Mouse (Mus musculus): Measurements from ENCODE around the gene 4931428F04Rik. TPM values are rescaled to one million over a fixed set of nuclear protein-coding genes. Genes with fewer than 3 reads are reported as not detected.

4931428F04Rik gene
- total RNA-seq, 2 experiments from 2014 or later: 22.3 to 27.9 TPM

DNA sequence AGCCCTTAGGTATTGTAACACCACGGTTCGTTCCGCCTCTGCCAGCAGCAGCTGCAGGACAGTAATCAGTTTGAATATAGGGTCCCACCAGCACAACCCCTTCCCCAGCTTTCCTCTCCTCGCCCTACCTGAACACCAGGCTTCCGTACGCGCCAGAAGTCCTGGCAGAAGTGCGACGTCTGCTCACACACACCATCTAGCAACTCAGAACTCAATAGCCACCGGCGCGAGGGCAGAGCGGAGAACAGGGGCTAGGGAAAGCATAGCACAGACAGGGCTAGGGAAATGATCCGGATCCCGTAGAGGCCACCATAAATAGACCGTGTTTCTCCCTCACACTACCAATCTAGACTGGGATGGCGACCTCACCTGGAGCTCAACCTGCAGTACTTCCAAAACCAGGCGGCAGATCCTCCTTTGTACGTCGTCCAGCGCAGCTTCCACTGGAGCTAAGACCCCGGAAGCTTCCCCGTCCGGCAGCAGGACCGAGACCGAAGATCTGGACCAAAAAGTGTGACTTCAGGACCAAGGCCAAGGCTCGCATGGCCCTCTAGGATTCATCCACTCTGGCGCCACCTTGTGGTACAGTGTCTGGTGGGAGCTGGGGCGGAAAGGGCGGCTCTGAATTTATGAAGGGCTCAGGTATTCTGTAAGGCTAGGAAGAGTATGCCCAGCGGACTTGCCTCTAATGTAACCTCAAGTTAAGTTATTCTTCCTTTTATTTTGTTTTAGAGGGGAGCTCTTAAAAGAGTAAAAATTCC lies 1.1 kb upstream of the 4931428F04Rik start:
- peak; percentile 77 to 90 for DNase-seq (ENCODE audit: low spot score in 2 of 2)

DNA sequence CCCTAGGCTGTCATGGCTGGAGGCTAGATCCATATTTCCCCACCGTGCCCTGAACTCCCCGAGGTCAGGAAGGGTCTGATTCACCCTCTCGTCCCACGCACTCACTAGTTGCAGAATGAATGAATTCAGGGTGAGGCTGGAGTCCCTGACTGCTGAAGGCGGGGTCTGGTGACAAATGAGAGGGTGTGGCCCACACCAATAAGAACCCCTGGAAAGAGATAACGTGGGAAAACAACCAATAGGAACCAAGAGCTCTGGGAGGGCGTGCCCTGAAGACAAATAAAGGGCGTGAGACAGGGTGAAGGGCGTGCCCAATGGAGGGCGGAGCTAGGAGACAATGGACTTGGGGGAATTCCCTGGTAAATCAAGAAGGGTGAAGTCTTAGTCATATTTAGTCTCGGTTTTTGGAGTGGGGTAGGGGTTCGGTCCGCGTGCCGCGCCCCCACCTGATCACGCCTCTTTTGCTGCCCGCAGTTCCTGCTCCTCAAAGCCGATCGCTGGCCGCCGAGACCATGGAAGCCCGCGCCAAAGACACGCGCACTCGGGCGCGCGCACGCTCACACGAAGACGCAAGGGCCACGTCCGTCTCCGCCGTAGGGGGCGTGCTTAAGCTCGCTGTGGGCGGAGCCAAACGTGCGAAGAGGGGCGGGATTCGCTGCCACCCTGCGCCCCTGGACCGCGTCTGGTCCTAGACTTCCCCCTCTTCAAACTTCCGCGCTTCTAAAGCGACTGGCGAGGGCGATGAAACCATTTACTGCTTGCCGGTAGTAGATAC lies 519 bp downstream of the 4931428F04Rik start:
- peak; percentile 93 to 94 for DNase-seq (ENCODE audit: low spot score in 2 of 2)

GRCm38 (mm10) chr8:105288231-105288630 lies 1.4 kb downstream of the 4931428F04Rik start:
- DNase-seq (ENCODE audit: low spot score in 2 of 2): no peak

GRCm38 (mm10) chr8:105286907-105287306 lies 2.8 kb downstream of the 4931428F04Rik start:
- no peak for DNase-seq (ENCODE audit: low spot score in 2 of 2)

GRCm38 (mm10) chr8:105285514-105285913 lies 4.2 kb downstream of the 4931428F04Rik start:
- no peak for DNase-seq (ENCODE audit: low spot score in 2 of 2)

DNA sequence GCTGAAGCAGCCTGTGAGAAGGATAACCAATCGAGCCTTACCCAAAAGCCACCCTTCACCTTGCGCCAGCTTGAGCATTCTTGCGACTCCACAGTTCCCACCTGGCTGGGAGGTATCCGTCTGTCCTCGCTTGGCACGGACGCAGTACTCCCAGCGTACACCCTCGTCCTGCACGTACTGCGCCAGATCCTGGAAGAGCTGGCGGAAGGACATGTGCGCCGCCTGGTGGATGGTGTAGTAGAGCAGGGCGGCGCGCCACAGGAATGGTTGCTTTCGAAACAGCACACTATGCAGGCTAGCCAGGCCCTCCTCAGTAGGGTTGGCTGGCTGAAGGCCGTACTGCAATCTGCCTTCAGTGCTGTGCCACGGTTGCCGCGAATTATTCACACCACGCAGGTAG lies 6.6 kb downstream of the 4931428F04Rik start:
- DNase-seq (ENCODE audit: low spot score in 2 of 2): no peak

DNA sequence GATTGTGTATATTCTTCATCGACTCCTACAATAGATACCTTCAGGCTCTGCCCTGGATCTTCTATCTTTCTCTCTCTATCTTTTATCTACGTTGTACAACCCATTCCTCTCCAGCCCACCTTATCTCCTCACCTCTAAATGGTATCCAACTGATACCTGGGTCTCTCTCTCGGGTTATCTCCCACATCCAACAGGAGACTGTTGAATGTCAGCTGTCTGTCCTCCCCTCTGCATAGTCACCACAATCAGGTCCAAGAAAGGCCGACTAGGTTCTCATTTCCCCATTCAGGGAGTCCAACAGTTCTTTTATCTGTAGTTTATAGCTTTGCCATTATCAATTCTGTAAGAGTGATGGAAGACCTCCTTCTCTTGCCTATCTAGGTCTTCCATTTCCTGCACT lies 7.4 kb downstream of the 4931428F04Rik start:
- DNase-seq (ENCODE audit: low spot score in 2 of 2): no peak

GRCm38 (mm10) chr8:105281821-105282220 lies 7.8 kb downstream of the 4931428F04Rik start:
- no peak for DNase-seq (ENCODE audit: low spot score in 2 of 2)

GRCm38 (mm10) chr8:105280567-105280966 lies 9.1 kb downstream of the 4931428F04Rik start:
- no peak for DNase-seq (ENCODE audit: low spot score in 2 of 2)

GRCm38 (mm10) chr8:105278911-105279334 lies 10.7 kb downstream of the 4931428F04Rik start:
- DNase-seq (ENCODE audit: low spot score in 2 of 2): peak; percentile 81 to 88

DNA sequence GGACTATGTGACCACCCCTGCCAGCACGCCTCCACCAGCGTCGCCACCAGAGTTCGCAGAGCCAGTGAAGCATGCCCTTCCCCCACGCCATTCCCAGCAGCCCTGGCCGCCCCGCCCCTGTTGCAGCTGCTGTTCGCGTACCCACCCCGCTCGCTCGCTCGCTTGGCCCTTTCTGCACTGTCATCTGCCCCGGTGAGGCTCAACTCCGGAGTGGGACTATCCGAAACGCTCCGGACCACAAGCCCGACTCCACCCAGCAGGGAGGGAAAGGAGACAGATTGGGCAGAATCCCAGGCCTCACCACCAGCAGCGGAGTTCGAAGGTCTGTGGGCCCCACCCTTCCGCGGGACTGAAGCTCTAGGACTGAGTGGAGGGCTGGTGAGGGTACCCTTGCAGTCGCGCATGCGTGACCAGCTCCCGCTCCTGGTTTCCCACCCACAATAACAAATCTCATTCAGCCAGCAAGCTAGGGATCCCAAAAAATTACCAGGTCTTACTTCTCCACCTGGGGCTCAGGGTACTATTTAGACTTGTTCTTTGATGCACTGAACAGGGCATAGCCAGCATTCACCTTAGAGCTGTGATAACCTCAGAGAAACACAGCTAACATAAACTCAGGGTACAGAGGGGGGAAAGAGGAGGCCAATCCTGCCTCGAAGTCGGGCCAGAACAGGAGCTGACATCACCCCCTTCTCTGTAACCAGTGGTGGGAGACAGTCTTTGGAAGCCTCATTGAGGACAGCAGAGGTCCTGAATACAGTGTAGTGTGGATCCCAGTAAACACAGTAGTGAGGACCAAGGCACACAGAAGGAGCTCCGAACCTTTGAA lies 13.2 kb downstream of the 4931428F04Rik start:
- peak; percentile 64 to 68 for DNase-seq (ENCODE audit: low spot score in 2 of 2)

DNA sequence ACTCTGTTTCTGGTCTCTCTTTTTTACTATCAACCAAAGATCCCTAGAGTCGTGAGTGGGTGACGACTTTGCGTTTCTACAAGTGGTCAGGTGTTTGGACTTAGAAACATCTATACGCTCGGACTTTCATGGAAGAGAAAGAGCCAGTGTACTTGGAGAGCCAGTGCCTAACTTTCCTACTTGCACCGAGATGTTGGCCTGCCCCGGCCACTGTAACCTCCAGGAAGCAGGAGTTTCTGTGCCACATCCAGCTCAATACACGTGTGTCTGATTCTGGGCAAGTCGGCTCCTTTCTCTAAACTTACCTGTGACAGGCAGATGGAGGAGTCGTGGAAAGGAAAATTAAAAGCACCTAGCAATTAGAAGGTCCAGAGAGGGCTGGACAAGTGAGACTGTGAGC lies 13.8 kb downstream of the 4931428F04Rik start, which contains the start of gene Nol3:
TSS of gene Nol3 (plus strand) at position 301 of the 400 bp plus-strand sequence.
- no peak for DNase-seq (ENCODE audit: low spot score in 2 of 2)

DNA sequence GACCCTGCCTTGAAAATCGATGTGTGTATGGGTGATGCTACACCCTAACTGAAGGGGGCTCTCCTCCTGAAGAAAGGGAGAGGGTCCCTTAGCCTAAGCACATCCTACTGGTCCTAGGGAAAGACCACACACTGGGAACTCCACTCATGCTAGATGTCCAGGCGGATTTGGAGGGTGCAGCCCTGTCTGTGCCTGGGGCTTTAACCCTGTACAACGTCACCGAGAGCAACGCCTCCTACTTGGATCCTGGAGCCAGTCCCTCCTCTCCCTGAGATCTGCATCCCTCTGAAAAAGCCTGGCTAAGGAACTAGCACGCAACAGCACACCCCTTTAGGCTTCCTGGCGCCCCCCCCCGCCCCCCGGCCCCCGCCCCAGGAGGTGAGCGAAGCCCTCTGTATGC lies 14.3 kb downstream of the 4931428F04Rik start:
- DNase-seq (ENCODE audit: low spot score in 2 of 2): no peak

DNA sequence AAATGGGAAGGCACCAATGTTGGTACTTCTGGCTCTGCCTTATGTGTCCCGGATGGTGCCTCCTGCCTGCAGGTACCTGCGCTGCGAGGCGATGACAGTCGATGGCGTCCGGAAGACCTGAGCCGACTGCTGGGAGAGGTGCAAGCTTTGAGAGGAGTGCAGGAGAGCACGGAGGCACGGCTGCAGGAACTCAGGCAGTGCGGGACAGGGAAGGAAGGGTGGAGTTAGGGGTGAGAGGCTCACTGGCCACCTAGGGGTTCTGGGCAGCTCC lies 18.8 kb downstream of the 4931428F04Rik start:
- DNase-seq (ENCODE audit: low spot score in 2 of 2): no peak

DNA sequence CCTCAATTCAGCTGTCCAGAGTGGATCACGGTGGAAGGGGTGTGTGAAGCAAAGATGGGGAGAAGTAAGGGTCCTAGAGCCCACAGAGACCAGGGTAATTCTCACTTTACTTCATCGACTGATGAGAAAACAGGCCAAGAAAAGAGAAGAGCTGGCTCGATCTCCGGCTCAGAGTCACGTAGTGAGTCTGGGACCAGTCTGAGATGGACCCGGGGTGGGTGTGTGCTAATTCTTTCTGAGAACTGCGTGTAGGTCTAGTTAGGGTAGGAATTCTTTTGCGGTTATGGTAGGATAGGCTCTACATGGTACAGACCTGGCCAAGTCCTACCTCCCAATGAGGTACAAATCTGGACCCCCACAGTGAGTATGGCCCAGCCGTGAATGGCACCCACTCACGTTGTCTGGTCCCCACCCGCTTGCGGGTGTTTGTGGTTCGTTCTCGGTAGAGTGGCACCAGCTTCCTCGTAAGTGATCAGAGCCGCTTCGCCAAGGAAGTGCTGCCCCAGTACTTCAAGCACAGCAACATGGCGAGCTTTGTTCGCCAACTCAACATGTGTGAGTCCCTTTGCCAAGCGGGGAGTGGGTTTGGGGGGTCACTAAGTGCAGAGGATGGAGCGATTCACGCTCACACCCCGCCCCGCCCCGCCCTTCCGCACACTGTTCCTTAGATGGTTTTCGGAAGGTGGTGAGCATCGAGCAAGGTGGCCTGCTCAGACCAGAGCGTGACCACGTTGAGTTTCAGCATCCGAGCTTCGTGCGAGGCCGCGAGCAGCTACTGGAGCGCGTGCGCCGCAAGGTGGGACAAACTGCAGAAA lies 19.4 kb downstream of the 4931428F04Rik start:
- no peak for DNase-seq (ENCODE audit: low spot score in 2 of 2)

GRCm38 (mm10) chr8:105269461-105269947 lies 20.2 kb downstream of the 4931428F04Rik start, which contains the start of gene Hsf4:
Hsf4 (plus strand) TSS chr8:105269801.
- peak; percentile 68 to 78 for DNase-seq (ENCODE audit: low spot score in 2 of 2)

- no peak for DNase-seq (ENCODE audit: low spot score in 2 of 2)
Measured at GRCm38 (mm10) chr8:105269075-105269458, 20.6 kb downstream of the 4931428F04Rik start.

DNA sequence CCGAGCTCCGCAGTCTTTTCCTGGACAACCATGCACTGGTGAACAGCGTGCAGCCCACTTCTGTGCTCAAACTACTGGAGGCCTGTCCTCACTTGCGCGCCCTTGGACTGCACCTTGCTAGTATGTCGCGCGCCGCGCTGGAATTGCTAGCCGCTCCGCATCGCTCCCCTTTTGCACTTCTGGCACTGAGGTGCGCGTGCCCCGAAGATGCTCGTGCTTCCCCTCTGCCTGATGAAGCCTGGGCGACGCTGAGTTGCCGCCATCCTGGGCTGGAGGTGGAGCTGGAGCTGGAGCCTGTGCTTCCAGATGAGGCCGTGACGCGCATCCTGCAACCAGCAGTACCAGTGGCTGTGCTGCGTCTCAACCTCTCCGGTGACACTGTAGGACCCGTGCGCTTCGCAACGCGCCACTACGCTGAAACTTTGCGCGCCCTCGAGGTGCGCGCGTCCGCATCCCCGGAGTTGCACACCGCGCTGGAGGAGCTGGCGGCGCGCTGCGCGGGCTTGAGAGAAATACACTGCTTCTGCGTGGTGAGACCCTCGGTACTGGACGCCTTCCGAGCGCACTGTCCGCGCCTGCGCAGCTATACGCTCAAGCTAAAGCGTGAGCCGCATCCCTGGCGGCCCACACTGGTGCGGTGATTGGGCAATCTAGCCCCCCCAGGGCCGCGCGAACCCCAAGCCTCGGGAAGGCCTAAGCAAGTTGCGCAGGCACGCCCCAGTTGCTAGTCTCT lies 21.2 kb downstream of the 4931428F04Rik start:
- peak; percentile 79 to 89 for DNase-seq (ENCODE audit: low spot score in 2 of 2)

GRCm38 (mm10) chr8:105266775-105267174 lies 22.9 kb downstream of the 4931428F04Rik start:
- DNase-seq (ENCODE audit: low spot score in 2 of 2): no peak

DNA sequence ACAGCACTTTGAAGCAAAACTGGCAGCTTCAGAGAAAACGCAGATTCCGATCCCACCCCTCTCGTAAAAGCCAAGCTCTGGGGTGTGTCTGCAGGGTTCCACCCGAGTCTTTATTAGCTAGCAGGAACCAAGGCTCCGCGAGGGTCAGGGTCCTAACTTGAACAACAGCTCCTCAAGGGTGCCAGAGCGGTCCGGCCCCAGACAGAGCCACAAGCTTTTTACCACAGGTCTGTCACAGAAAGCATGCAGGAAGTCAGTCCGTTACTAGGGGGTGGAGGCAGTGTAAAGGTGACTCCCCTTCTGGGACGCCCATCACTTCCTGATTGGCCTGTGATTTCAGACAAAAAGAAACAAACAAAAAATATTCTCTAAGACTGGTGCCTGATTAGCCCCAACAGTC lies 24.5 kb downstream of the 4931428F04Rik start:
- DNase-seq (ENCODE audit: low spot score in 2 of 2): no peak

All from left cerebral cortex, adult 18-20 months (tissue).